Mouse (Mus musculus): ENCODE results near the gene Socs2.
A peak's percentile ranks its signal among the peaks of the same experiment; 100 is the strongest.

Gene Socs2

DNA sequence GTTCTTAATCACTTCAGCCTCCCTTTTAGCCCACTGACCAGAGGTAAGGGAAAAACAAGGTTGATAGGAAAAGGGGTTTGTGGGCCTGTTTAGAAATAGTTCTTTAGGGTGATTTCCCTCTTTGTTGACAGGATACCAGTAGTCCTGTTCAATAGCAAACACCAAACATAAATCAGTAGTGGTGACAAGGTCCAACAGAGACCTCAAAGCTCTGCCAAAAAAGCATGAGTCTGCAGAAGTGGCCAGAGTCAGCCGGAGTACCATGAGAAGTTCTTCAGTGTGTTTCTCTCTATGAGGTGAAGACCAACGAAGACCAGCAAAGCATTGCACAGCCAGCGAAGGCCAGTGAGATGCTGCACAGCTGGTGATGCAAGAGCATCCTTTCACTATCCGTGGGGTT is 76.3 kb downstream of the Socs2 start:
- no peak for DNase-seq

GRCm38 (mm10) chr10:95337589-95337988 is 79.4 kb downstream of the Socs2 start:
- no peak for DNase-seq

DNA sequence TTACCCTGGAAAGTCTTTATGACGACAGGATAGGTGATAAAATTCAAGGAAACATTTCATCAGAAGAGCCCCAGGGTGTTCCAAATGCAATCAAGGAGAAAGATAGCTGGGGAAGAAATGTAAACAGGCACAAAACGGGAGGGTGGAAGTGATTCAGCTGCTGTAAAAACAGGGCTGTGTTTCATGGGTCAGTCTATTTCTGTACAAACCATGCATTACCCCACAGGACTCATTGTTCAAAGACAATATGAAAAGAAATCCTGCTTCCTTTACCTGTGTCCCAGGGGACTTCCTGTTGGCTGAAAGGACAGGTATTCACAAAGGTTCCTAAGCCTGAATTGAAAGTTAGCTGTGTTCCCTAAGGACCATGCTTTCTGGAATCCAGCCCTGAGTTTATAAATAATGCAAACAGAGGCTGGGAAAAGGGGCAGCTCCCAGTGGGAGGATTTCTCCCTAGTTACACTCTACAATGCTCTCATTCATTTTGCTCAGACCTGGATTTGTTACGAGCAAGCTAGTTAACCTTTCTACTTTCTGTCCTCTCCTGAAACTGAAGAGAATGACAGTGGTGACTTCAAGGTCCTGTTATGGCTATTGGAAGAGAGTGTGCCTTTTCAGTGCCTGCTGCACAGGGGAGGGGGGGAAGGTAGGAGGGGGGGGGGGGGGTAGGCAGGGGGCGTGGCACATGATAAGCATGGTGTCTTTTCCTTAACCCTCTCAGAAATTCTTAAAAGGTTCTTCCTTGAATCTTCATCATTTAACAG is 80.0 kb downstream of the Socs2 start:
- peak; percentile 32 for DNase-seq

Measured in kidney, postnatal 14 days (tissue).